Comparison of ENCODE assay signal across 8 mouse cellular contexts in genomic region chr17:47976061-47976998, GRCm38 (mm10). TPM values are rescaled to one million over a fixed set of nuclear protein-coding genes. Genes with fewer than 3 reads are reported as not detected.
DNase-seq lines count a peak whose midpoint lies in the region; ATAC-seq and TF ChIP-seq lines count a peak whose summit lies in the region.

No protein-coding gene starts in this region.

- TF ChIP-seq POLR2A in lung, adult 2 months (IDR thresholded peaks at IDR 0.05; ENCODE audit: borderline replicate concordance, extremely low read depth, low read depth, low read length) = peak; percentile 52; the same call in 1 of the 2 replicates

- no peaks in the 10 kb centered on the region; the same call in 1 of the 2 replicates for H3K27me3 ChIP-seq in embryonic facial prominence, embryonic 15.5 days
- no peaks in the 10 kb centered on the region for H3K27me3 ChIP-seq in heart, embryonic 11.5 days (ENCODE audit: control insufficient read depth, insufficient read depth, low read length)

- no peak for TF ChIP-seq CTCF in lung, adult 2 months (IDR thresholded peaks at IDR 0.05; ENCODE audit: insufficient read depth, low read length)

- no peaks in the 10 kb centered on the region for H3K9me3 ChIP-seq in embryonic facial prominence, embryonic 15.5 days (replicated peaks)
- H3K9me3 ChIP-seq in heart, embryonic 11.5 days (replicated peaks; ENCODE audit: control insufficient read depth, low read length) = no peaks in the 10 kb centered on the region

- H3K36me3 ChIP-seq in embryonic facial prominence, embryonic 15.5 days = no peaks in the 10 kb centered on the region
- no peaks in the 10 kb centered on the region for H3K36me3 ChIP-seq in heart, embryonic 11.5 days (ENCODE audit: control insufficient read depth, insufficient read depth, low read length)

- 13% methylated on average over 27 of the region's 27 CpGs for WGBS in embryonic facial prominence, embryonic 15.5 days
- 16% methylated on average over 27 of the region's 27 CpGs for WGBS in heart, embryonic 11.5 days (ENCODE audit: insufficient replicate concordance)
- 20% methylated on average over 27 of the region's 27 CpGs for WGBS in lung, adult 2 months

- H3K4me1 ChIP-seq in embryonic facial prominence, embryonic 15.5 days = peaks cover 34% of the 10 kb centered on the region
- peaks cover 41% of the 10 kb centered on the region for H3K4me1 ChIP-seq in heart, embryonic 11.5 days (ENCODE audit: control insufficient read depth, insufficient read depth, low read length)
- peaks cover 14% of the 10 kb centered on the region for H3K4me1 ChIP-seq in lung, adult 2 months (ENCODE audit: control insufficient read depth, insufficient read depth, low read length)

- peak overlapping the region; percentile 73 for H3K4me2 ChIP-seq in embryonic facial prominence, embryonic 15.5 days (replicated peaks)
- H3K4me2 ChIP-seq in heart, embryonic 11.5 days = peak overlapping the region; percentile 64

- DNase-seq in thymus, postnatal 4 days = peak; percentile 37
- DNase-seq in thymus, postnatal 36 days = no peak
- DNase-seq in kidney, adult 9 months = peak; percentile 67
- peak; percentile 69 for DNase-seq in lung, adult 2 months
- peak; percentile 66 for DNase-seq in retina, postnatal 1 day
- DNase-seq in spleen, postnatal 14 days (ENCODE audit: low spot score in 2 of 2) = no peak

- H3K27ac ChIP-seq in embryonic facial prominence, embryonic 15.5 days (replicated peaks) = peak overlapping the region; percentile 78
- peak overlapping the region; percentile 90 for H3K27ac ChIP-seq in heart, embryonic 11.5 days (ENCODE audit: low read depth, low read length)

- peak overlapping the region; percentile 39 for H3K4me3 ChIP-seq in embryonic facial prominence, embryonic 15.5 days (replicated peaks)
- peak overlapping the region; percentile 34 for H3K4me3 ChIP-seq in heart, embryonic 11.5 days (ENCODE audit: low read depth, low read length)
- H3K4me3 ChIP-seq in lung, adult 2 months (replicated peaks; ENCODE audit: extremely low read depth, low read depth, low read length) = peak overlapping the region; percentile 40

- no peak overlapping the region for H3K9ac ChIP-seq in embryonic facial prominence, embryonic 15.5 days
- peak overlapping the region; percentile 72 for H3K9ac ChIP-seq in heart, embryonic 11.5 days (ENCODE audit: low read depth, low read length)

- 0 out of 2 replicates have a peak, but pooled peaks have one; percentile 41 for ATAC-seq in embryonic facial prominence, embryonic 15.5 days (ENCODE audit: insufficient number of reproducible peaks, low FRiP score, low TSS enrichment, low read depth)
- no peak for ATAC-seq in heart, embryonic 11.5 days (replicated peaks; ENCODE audit: insufficient number of reproducible peaks, low FRiP score, low TSS enrichment)

RNA-seq across cellular contexts. Expression of gene Foxp4, which starts 51.9 kb away (rescaled TPM):
- 17.0 and 19.3 TPM in 2 replicates for polyA plus RNA-seq in embryonic facial prominence, embryonic 15.5 days (2015; fragmentation: Nextera tagmentation; extraction: Ambion mirVana)
- 15.6 and 21.1 TPM in 2 replicates for polyA plus RNA-seq in heart, embryonic 11.5 days (2014; fragmentation: Nextera tagmentation; extraction: Ambion mirVana)
- polyA plus RNA-seq in lung, adult 2 months (2012; rRNA removed) = 100 and 117 TPM in 2 replicates

Comparison
In these comparisons a context has a peak if more than half of its experiments do, and no peak if none do; other contexts are left out.
1. DNase-seq: peak in thymus, postnatal 4 days (single experiment), kidney, adult 9 months (single experiment), lung, adult 2 months (single experiment) and retina, postnatal 1 day (single experiment); none in thymus, postnatal 36 days (0 of 2) and spleen, postnatal 14 days (0 of 2).
2. Peak in every context shown above with its lines, with median percentiles within 50 percentile points of each other: H3K4me3 ChIP-seq.